Mouse (Mus musculus) thymus, adult 2 months (tissue): ENCODE data around the gene Tmem184a.

Experiments used
- CTCF ChIP-seq: fragments of 200-500 bp; IDR thresholded peaks from 2 replicates; pipeline ENCODE4 v1.5.1; 2012; ENCODE audit warnings: mild to moderate bottlenecking, control low read depth, low read length, moderate library complexity, borderline replicate concordance; ENCODE audit not compliant: control insufficient read depth, poor library complexity, insufficient read depth; ENCODE audit errors: extremely low read depth
- POLR2A ChIP-seq: fragments of 200-500 bp; IDR thresholded peaks from 2 replicates; pipeline ENCODE4 v1.6.1; 2012; ENCODE audit warnings: mild to moderate bottlenecking, low read length, control low read depth, moderate library complexity; ENCODE audit not compliant: control insufficient read depth, poor library complexity, insufficient read depth; ENCODE audit errors: extremely low read depth

GRCm38 (mm10) chr5:139816445-139816844, 3.3 kb downstream of the Tmem184a start:
- TF ChIP-seq POLR2A (no peak), CTCF (no peak)
